ENCODE assay signal across 8 mouse cellular contexts in the genomic region with DNA sequence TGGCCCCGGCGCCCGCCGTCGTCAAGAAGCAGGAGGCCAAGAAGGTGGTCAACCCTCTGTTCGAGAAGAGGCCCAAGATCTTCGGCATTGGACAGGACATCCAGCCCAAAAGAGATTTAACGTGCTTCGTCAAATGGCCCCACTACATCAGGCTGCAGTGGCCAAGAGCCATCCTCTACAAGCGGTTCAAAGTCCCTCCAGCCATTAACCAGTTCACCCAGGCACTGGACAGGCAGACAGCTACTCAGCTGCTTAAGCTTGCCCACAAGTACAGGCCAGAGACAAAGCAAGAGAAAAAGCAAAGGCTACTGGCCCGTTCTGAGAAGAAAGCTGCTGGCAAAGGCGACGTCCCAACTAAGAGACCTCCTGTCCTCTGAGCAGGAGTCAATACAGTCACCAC. TPM values are rescaled to one million over a fixed set of nuclear protein-coding genes. Genes with fewer than 3 reads are reported as not detected.
"Had no signal": no experiment of that assay in that cellular context is flagged by ENCODE, and none has a peak within 500 bp of the region (broad histone marks: within the 10 kb centered on the region; RNA-seq: fewer than 3 reads in every experiment).

No protein-coding gene starts in this region.

RNA-seq across cellular contexts. Expression of a gene that starts 25.5 kb away (rescaled TPM):
- polyA plus RNA-seq: lung, embryonic 14.5 days; lung, embryonic 16.5 days; midbrain, embryonic 10.5 days; midbrain, embryonic 12.5 days; midbrain, embryonic 14.5 days; neural tube, embryonic 11.5 days; neural tube, embryonic 13.5 days; stomach, embryonic 14.5 days had no signal
